Mouse (Mus musculus): ENCODE data around the gene Mgmt.

The Mgmt gene

DNA sequence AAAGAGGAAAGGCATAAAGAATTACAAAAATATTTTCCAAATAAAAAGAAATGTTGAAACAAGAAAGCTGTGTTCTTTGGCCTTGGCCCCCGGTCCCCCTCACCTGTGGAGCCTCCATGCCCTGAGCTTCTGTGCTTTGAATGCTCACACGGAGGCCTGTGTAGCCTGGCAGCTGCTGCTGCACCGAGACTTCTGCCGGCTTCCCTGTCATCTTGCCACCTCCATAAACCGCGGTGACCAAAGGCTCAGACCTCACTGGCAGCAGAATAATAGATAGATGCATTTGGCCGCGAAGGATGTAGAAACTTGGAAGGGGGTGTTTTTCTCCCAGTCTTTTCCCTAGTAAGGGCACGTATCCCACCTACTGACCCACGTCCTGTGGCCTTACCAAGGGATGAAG is 235.8 kb downstream of the Mgmt start:
- DNase-seq, result no peak

DNA sequence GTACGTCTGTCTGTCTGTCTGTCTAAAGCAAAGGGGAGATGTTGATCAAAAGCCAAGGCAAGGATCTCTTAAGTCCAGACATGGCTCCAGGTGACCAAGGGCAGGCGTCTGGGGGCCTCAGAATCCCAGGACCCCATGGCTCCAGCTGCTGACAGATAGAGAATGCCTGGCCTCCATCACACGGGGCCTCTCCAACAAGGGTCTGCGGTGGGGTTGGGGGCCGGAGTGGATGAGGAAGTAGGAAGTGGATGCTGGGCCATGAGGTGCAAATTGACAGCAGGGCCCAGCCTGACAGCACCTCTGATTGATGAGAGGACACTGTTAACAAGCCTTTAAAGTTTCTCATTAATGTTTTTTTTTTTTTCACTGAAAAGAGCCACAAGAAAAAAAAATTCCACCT is 237.5 kb downstream of the Mgmt start:
- DNase-seq, result no peak

DNA sequence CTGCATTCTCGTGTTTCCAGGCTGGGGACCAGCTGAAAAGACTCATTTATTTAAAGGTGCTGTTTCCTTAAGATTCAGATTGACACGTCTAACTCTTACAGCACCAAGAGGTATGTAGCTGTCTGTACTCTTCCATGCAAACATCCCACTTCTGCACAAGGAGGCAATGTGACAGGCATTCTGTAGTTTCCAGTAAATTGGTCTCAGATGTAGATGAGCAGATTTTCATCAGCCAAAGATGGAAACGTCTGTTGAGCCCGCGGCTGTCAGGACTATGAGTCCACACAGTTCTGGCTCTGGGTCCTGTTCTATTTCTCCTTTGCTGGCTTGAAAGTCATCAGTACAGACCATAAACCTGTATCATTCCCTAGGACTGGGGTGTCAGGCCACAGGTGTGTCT is 243.7 kb downstream of the Mgmt start:
- no peak for DNase-seq

DNA sequence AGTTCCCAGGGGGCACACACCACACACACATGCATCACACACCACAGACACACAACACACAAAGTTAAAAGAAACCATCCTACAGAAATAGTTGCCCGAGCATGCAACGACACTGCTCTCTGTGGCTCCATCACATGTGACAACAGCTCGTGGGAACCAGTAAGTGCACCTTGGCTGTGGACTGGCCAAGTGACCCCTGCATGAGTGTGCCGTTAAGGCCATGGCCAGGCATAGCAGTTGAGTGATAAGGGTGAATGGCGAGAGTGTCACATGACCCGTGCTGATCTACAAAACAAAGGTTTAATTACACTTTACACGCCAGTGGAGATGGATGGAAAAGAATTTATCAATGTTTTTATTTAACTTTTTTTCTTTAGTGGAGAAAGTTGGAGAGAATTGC is 245.9 kb downstream of the Mgmt start:
- DNase-seq, result no peak

DNA sequence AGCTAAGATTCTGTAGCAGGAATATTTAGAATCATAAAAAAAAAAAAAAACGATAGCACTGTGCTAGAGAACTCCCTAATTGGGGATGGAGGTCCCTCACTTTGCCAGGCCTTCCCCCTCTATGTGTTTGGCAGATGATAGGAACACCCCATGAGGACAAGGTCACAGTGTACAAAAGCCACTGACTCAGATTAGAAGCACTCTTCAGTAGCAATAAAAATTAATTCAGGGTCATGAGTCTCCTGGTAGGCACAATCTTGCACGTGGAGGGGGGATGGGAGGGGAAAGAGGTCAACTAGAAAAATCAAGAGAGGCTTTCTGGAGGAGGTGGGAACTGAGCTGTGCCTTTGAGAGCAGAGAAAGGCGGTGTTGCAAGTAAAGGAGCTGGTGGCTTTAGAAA is 247.0 kb downstream of the Mgmt start:
- no peak for DNase-seq

DNA sequence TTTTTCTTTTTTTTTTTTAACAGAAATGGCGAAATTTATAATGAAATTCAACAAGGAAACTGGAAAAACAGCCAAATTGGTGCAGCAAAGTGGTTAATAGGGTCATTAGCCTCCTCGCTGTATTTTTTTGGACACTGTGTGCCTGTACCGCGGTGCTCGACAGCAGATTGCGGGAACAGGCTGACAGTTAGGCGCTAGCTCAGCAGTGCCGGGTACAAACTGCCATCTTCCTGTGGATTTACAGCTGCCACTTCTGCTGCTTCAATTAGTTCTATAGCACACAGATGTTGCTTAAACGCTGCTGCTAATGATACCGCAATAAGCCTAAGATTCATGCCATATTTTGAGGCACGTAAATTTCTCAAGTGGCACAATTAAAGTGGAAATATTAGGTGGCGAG is 252.7 kb downstream of the Mgmt start:
- no peak for DNase-seq

GRCm38 (mm10) chr7:137151854-137152253 is 257.4 kb downstream of the Mgmt start:
- no peak for DNase-seq

DNA sequence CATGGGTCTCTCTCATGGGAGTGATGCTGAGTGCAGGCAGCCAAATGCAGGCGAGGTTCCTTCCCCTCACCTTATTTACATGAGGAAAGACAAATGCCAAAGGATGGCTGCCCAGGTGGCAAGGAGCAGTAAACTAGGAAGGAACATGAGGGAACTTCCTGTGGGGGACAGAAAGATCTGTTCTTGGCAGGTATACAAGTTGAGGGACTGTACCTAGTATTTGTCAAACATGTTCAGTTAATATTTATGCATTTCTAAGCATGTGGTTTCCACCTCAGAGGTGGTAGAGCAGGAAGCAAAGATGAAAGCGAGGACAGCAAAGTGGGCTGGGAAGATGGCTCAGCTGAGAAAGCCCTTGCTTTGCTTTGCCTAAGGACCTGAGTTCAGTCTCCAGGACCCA is 260.2 kb downstream of the Mgmt start:
- DNase-seq, result no peak

- DNase-seq, result no peak
Observed at GRCm38 (mm10) chr7:137159086-137159485, 264.7 kb downstream of the Mgmt start.

- no peak for DNase-seq
Observed at GRCm38 (mm10) chr7:137172278-137172677, 277.9 kb downstream of the Mgmt start.
